Mouse (Mus musculus) mesoderm, embryonic 11.5 days (tissue): ENCODE data around the gene Vmn1r28.
"Not testable (repeated sequence)": the region's sequence is repeated elsewhere in the genome, so short reads cannot be mapped to it uniquely, and the experiment has no call there.

Experiments used
- DNase-seq: peaks from one replicate; pipeline ENCODE4 v3.0.0-alpha.2; 2012; ENCODE audit warnings: low read depth, low spot score

Vmn1r28 gene

GRCm38 (mm10) chr6:58261737-58262136, at the start of gene Vmn1r28:
Vmn1r28 (plus strand) TSS chr6:58262037.
- no peak for DNase-seq

- DNase-seq, result no peak
These were observed 45.7 kb upstream of the Vmn1r28 start for GRCm38 (mm10) chr6:58216119-58216518.

GRCm38 (mm10) chr6:58218721-58219120, 43.1 kb upstream of the Vmn1r28 start, which contains the start of gene Vmn1r27:
Vmn1r27 (minus strand) TSS chr6:58218821.
- DNase-seq, result no peak

- not testable (repeated sequence) for DNase-seq
These were observed 17.8 kb downstream of the Vmn1r28 start for GRCm38 (mm10) chr6:58279661-58280060.

- no peak for DNase-seq
These were observed 30.4 kb downstream of the Vmn1r28 start for GRCm38 (mm10) chr6:58292201-58292600.

GRCm38 (mm10) chr6:58298511-58298910, 36.7 kb downstream of the Vmn1r28 start:
- DNase-seq, result not testable (repeated sequence)

- no peak for DNase-seq
These were observed 39.4 kb downstream of the Vmn1r28 start, which contains the start of gene Vmn1r29 for GRCm38 (mm10) chr6:58301249-58301648. Vmn1r29 (plus strand) TSS chr6:58301549.
